ENCODE assay signal across 10 mouse cellular contexts in genomic region chr12:115067251-115067650, GRCm38 (mm10).
"Had no signal": no experiment of that assay in that cellular context is flagged by ENCODE, and none has a peak within 500 bp of the region (broad histone marks: within the 10 kb centered on the region; RNA-seq: fewer than 3 reads in every experiment).

No protein-coding gene starts in this region.

- ATAC-seq: lung, postnatal 0 days; midbrain, embryonic 13.5 days; midbrain, embryonic 15.5 days had no signal

- DNase-seq: lung, adult 2 months; lung, postnatal 14 days; lung, postnatal 36 days; right cerebral cortex, postnatal 14 days; thymus, adult 2 months; thymus, postnatal 25 days; thymus, postnatal 4 days had no signal
